Mouse (Mus musculus): ENCODE results near the gene Pdlim5. TPM values are rescaled to one million over a fixed set of nuclear protein-coding genes. Genes with fewer than 3 reads are reported as not detected.

Gene Pdlim5
- polyA plus RNA-seq, 1 experiment from 2014 or later: 29.1 TPM

DNA sequence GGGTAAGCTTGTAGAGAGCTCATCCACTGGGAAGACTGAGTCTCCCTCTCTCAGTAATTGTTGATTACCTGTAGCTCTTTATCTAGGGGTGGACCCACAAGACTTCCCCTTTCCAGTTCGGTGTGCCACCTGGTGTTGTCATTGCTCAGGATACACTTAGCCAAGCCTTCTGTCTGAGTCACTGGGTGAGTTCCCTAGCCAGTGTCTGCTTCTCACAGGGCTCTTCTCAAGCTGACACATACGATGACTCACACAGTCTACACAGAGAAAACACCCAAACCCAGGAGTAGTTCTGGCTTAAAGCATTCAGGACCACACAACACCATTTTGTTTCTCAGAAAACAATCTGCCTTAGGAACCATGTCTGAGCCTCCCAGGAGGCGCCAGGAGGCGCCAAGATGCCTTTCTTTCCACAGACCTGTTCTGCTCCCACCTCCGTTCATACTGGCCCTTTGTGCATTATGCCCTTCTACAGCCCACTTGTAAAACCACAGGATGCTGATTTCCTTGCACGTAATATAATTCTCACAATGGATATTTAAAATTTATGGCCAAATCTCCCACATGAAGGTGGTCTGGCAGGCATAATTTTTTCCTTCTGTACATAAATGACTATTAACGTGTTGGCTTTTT, 172.9 kb downstream of the Pdlim5 start:
- Histone ChIP-seq H3K4me2 (no peak overlapping the region), H3K27me3 (replicated peaks; ENCODE audit: control insufficient read depth, insufficient read depth, low read length) (no peaks in the 10 kb centered on the region), H3K36me3 (ENCODE audit: control insufficient read depth, insufficient read depth, low read length) (no peaks in the 10 kb centered on the region), H3K27ac (ENCODE audit: low read depth, low read length) (no peak overlapping the region), H3K9me3 (ENCODE audit: control insufficient read depth, low read length) (no peaks in the 10 kb centered on the region), H3K9ac (ENCODE audit: low read depth, low read length) (no peak overlapping the region), H3K4me1 (replicated peaks; ENCODE audit: control insufficient read depth, insufficient read depth, low read length) (no peaks in the 10 kb centered on the region; the same call in 1 of the 2 replicates), H3K4me3 (ENCODE audit: low read depth, low read length) (no peak overlapping the region)
- 82% methylated on average over 7 of the region's 7 CpGs for WGBS
- no peak for DNase-seq (ENCODE audit: low spot score)
- no peak for ATAC-seq (replicated peaks; ENCODE audit: low FRiP score)

DNA sequence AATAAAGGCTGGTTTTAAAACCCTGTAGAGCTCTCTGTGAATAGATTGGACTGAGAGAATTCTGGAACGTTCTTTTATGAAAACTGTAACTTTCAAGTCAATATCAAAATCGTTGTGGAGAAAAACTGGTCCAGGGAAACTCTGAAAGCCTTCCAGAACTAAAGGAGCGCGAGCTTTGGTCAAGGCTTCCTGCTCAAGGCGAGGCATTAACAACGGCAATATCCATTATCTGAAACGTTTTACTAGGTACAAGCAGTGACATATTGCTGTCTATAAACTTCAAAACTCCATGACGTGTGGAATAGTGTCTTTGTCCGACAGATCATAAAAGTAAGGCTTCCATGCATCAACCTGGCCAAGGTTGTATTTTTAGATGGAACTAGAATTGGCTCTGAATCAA, 175.6 kb downstream of the Pdlim5 start:
- no peak for DNase-seq (ENCODE audit: low spot score)
- Histone ChIP-seq H3K27me3 (replicated peaks; ENCODE audit: control insufficient read depth, insufficient read depth, low read length) (no peaks in the 10 kb centered on the region), H3K27ac (ENCODE audit: low read depth, low read length) (no peak overlapping the region), H3K4me1 (replicated peaks; ENCODE audit: control insufficient read depth, insufficient read depth, low read length) (no peaks in the 10 kb centered on the region), H3K4me3 (ENCODE audit: low read depth, low read length) (no peak overlapping the region), H3K9ac (ENCODE audit: low read depth, low read length) (no peak overlapping the region), H3K9me3 (ENCODE audit: control insufficient read depth, low read length) (no peaks in the 10 kb centered on the region), H3K36me3 (ENCODE audit: control insufficient read depth, insufficient read depth, low read length) (no peaks in the 10 kb centered on the region), H3K4me2 (no peak overlapping the region)
- no peak for ATAC-seq (replicated peaks; ENCODE audit: low FRiP score)
- 83% methylated on average over 9 of the region's 9 CpGs for WGBS

DNA sequence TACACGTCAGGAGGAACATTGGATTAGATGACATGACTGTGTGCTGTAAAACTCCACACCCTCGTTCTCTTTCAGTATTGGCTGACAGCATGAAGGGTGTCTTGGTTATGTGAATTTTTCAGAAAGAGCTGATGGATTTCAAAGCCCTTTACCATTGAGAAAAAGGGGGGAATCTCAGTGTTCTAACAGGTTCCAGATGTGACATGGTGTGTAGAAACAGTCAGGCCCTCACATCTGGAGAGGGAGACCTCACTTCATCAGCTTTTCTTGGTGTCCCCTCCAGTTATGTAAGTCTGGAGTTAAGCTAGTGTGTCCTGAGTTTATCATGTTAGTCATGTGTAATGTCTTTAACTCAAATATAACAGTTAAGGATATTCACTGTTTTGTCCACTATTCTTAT, 182.7 kb downstream of the Pdlim5 start:
- no peak for ATAC-seq (replicated peaks; ENCODE audit: low FRiP score)
- no peak overlapping the region for H3K27ac ChIP-seq (ENCODE audit: low read depth, low read length)
- H3K27me3 ChIP-seq (replicated peaks; ENCODE audit: control insufficient read depth, insufficient read depth, low read length): no peaks in the 10 kb centered on the region
- H3K9me3 ChIP-seq (ENCODE audit: control insufficient read depth, low read length): no peaks in the 10 kb centered on the region
- DNase-seq (ENCODE audit: low spot score): no peak
- H3K9ac ChIP-seq (ENCODE audit: low read depth, low read length): no peak overlapping the region
- H3K4me3 ChIP-seq (ENCODE audit: low read depth, low read length): no peak overlapping the region
- H3K36me3 ChIP-seq (ENCODE audit: control insufficient read depth, insufficient read depth, low read length): no peaks in the 10 kb centered on the region
- 53% methylated on average over 2 of the region's 2 CpGs for WGBS
- H3K4me2 ChIP-seq: no peak overlapping the region
- H3K4me1 ChIP-seq (replicated peaks; ENCODE audit: control insufficient read depth, insufficient read depth, low read length): no peaks in the 10 kb centered on the region

DNA sequence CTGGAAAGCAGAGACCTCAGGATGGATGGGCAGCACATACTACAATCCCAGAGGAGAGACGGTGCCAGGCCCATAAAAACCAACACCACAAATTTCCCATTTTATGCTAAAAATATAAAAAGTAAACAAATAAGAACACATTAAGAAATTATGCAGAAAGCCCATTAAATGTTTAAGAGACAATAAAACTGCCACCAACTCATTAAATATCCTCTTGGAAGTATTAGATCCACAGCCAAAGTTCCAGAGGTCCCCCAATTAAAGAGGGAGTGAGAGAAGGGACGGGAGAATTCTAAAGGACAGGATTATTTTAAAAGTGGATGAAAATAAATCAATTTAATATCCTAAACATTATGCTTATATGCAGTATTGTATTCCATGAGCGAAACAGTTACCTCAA, 183.3 kb downstream of the Pdlim5 start:
- DNase-seq (ENCODE audit: low spot score): no peak
- ATAC-seq (replicated peaks; ENCODE audit: low FRiP score): no peak
- Histone ChIP-seq H3K9ac (ENCODE audit: low read depth, low read length) (no peak overlapping the region), H3K4me1 (replicated peaks; ENCODE audit: control insufficient read depth, insufficient read depth, low read length) (no peaks in the 10 kb centered on the region), H3K36me3 (ENCODE audit: control insufficient read depth, insufficient read depth, low read length) (no peaks in the 10 kb centered on the region), H3K27ac (ENCODE audit: low read depth, low read length) (no peak overlapping the region), H3K4me3 (ENCODE audit: low read depth, low read length) (no peak overlapping the region), H3K27me3 (replicated peaks; ENCODE audit: control insufficient read depth, insufficient read depth, low read length) (no peaks in the 10 kb centered on the region), H3K9me3 (ENCODE audit: control insufficient read depth, low read length) (no peaks in the 10 kb centered on the region), H3K4me2 (no peak overlapping the region)
- WGBS: 73% methylated on average over 3 of the region's 3 CpGs

DNA sequence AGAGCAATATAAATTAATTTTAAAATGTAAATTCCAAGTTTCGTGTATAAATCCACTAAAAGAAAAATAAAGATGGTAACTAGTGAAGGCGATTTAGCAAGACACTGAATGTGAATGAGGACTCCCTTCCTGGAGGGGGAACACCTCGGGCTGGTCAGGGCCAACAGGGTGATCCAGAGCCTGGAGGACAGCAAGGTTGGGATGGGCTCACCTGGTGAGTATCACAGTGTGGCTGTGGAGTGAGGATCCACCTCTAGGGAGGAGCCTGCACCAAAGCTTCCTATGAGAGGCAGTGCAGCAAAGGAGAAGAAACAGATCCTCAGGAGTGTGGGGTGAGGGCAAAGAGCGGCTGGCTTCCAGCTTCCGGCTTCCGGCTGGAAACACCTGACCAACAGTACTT, 185.5 kb downstream of the Pdlim5 start:
- no peaks in the 10 kb centered on the region for H3K9me3 ChIP-seq (ENCODE audit: control insufficient read depth, low read length)
- ATAC-seq (replicated peaks; ENCODE audit: low FRiP score) (no peak), DNase-seq (ENCODE audit: low spot score) (no peak)
- no peaks in the 10 kb centered on the region for H3K4me1 ChIP-seq (replicated peaks; ENCODE audit: control insufficient read depth, insufficient read depth, low read length)
- no peak overlapping the region for H3K4me2 ChIP-seq
- H3K27me3 ChIP-seq (replicated peaks; ENCODE audit: control insufficient read depth, insufficient read depth, low read length): no peaks in the 10 kb centered on the region
- WGBS: 64% methylated on average over 6 of the region's 6 CpGs
- H3K27ac ChIP-seq (ENCODE audit: low read depth, low read length): no peak overlapping the region
- H3K36me3 ChIP-seq (ENCODE audit: control insufficient read depth, insufficient read depth, low read length): no peaks in the 10 kb centered on the region
- H3K4me3 ChIP-seq (ENCODE audit: low read depth, low read length): no peak overlapping the region
- no peak overlapping the region for H3K9ac ChIP-seq (ENCODE audit: low read depth, low read length)

DNA sequence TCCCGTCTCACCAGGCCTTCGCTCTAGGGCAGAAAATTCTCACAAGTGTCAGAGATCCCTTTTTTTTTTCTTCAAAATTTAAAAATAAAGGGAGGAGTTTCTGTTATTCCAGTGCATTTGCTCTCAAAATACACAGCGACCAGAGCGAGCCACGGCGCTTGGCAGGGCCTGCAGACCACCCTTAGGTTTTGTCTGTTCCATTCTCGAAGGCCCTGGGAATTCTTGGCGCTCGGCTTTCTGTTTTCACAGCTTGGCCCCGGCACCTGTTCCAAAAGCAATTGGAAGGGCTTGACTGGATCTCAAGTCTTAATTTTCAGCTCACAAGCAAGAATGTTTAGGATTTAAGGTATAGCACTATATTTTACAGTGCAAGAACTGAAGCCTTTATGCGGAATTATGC, 186.4 kb downstream of the Pdlim5 start:
- ATAC-seq (replicated peaks; ENCODE audit: low FRiP score) (no peak), DNase-seq (ENCODE audit: low spot score) (no peak)
- no peak overlapping the region for H3K4me2 ChIP-seq
- H3K27me3 ChIP-seq (replicated peaks; ENCODE audit: control insufficient read depth, insufficient read depth, low read length): no peaks in the 10 kb centered on the region
- no peaks in the 10 kb centered on the region for H3K4me1 ChIP-seq (replicated peaks; ENCODE audit: control insufficient read depth, insufficient read depth, low read length)
- H3K9me3 ChIP-seq (ENCODE audit: control insufficient read depth, low read length): no peaks in the 10 kb centered on the region
- H3K4me3 ChIP-seq (ENCODE audit: low read depth, low read length): no peak overlapping the region
- no peak overlapping the region for H3K9ac ChIP-seq (ENCODE audit: low read depth, low read length)
- WGBS: 91% methylated on average over 11 of the region's 11 CpGs
- H3K36me3 ChIP-seq (ENCODE audit: control insufficient read depth, insufficient read depth, low read length): no peaks in the 10 kb centered on the region
- H3K27ac ChIP-seq (ENCODE audit: low read depth, low read length): no peak overlapping the region

DNA sequence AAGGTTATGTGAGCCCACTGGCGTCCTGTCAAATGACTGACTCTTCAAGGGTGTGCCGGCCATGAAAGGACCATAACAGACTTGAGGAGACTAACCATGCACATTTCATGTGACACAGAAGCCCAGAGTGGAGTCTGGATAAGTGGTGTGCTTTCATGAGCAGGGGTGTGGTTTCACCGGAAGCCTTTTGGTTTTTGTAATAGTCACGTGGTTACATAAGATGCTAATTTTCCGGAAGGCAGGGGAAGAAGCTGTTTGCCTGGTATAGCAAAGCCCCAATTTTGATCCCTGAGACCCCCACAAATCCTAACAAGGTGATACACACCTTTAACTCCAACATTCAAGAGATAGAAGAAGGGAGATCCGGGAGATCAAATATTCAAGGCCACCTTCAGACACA, 188.0 kb downstream of the Pdlim5 start:
- no peaks in the 10 kb centered on the region for H3K27me3 ChIP-seq (replicated peaks; ENCODE audit: control insufficient read depth, insufficient read depth, low read length)
- H3K27ac ChIP-seq (ENCODE audit: low read depth, low read length): no peak overlapping the region
- no peak overlapping the region for H3K9ac ChIP-seq (ENCODE audit: low read depth, low read length)
- H3K36me3 ChIP-seq (ENCODE audit: control insufficient read depth, insufficient read depth, low read length): no peaks in the 10 kb centered on the region
- 83% methylated on average over 6 of the region's 6 CpGs for WGBS
- DNase-seq (ENCODE audit: low spot score) (no peak), ATAC-seq (replicated peaks; ENCODE audit: low FRiP score) (no peak)
- H3K4me2 ChIP-seq: no peak overlapping the region
- no peaks in the 10 kb centered on the region for H3K9me3 ChIP-seq (ENCODE audit: control insufficient read depth, low read length)
- no peaks in the 10 kb centered on the region for H3K4me1 ChIP-seq (replicated peaks; ENCODE audit: control insufficient read depth, insufficient read depth, low read length)
- no peak overlapping the region for H3K4me3 ChIP-seq (ENCODE audit: low read depth, low read length)

DNA sequence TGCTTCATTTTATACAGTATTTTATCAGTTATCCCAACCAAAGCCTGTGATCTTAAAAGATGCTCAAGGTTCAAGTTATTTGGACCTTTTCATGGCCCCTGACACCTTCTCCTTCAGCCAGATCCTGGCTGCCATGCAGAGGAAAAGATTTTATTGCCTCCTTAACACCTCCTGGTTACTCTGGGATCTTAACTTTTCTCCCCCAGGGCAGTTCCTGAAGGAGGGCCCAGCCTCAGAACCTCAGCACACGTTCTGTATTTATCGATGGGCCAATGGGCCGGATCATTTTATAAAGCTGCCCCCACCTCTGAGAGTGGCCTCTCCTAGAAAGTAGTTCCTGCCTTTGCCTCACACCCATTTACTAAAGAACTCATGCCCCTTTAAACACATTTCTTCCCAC, 189.2 kb downstream of the Pdlim5 start:
- Histone ChIP-seq H3K9me3 (ENCODE audit: control insufficient read depth, low read length) (no peaks in the 10 kb centered on the region), H3K4me1 (replicated peaks; ENCODE audit: control insufficient read depth, insufficient read depth, low read length) (no peaks in the 10 kb centered on the region), H3K9ac (ENCODE audit: low read depth, low read length) (no peak overlapping the region), H3K27ac (ENCODE audit: low read depth, low read length) (no peak overlapping the region), H3K4me2 (no peak overlapping the region), H3K36me3 (ENCODE audit: control insufficient read depth, insufficient read depth, low read length) (no peaks in the 10 kb centered on the region), H3K4me3 (ENCODE audit: low read depth, low read length) (no peak overlapping the region), H3K27me3 (replicated peaks; ENCODE audit: control insufficient read depth, insufficient read depth, low read length) (no peaks in the 10 kb centered on the region)
- 76% methylated on average over 3 of the region's 3 CpGs for WGBS
- DNase-seq (ENCODE audit: low spot score) (no peak), ATAC-seq (replicated peaks; ENCODE audit: low FRiP score) (no peak)

DNA sequence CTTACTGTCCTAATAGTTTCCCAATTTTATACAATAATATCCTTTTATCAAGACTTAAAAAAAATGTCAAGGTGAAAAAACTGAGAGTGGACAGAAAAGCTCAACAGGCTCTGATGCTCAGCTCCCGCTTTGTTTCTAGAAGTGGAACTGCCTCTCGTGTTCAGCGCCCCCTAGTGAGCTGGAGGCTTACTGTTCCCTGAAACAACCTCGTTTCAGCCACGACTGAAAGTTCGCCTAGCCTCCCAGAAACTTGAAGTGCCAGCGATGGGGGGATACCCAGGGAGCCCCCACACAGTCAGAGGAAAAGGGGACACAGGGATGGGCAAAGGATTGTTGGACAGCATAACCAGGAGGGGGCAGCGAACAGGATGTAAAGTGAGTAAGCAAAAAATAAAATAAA, 199.4 kb downstream of the Pdlim5 start:
- Histone ChIP-seq H3K36me3 (ENCODE audit: control insufficient read depth, insufficient read depth, low read length) (no peaks in the 10 kb centered on the region), H3K27ac (ENCODE audit: low read depth, low read length) (no peak overlapping the region), H3K4me2 (no peak overlapping the region), H3K4me3 (ENCODE audit: low read depth, low read length) (no peak overlapping the region), H3K9me3 (ENCODE audit: control insufficient read depth, low read length) (peaks cover 2% of the 10 kb centered on the region), H3K27me3 (replicated peaks; ENCODE audit: control insufficient read depth, insufficient read depth, low read length) (no peaks in the 10 kb centered on the region), H3K9ac (ENCODE audit: low read depth, low read length) (no peak overlapping the region), H3K4me1 (replicated peaks; ENCODE audit: control insufficient read depth, insufficient read depth, low read length) (no peaks in the 10 kb centered on the region)
- DNase-seq (ENCODE audit: low spot score) (no peak), ATAC-seq (replicated peaks; ENCODE audit: low FRiP score) (no peak)
- WGBS: 78% methylated on average over 8 of the region's 8 CpGs
